Mouse (Mus musculus): Measurements from ENCODE around the gene Hoxc13.

DNA sequence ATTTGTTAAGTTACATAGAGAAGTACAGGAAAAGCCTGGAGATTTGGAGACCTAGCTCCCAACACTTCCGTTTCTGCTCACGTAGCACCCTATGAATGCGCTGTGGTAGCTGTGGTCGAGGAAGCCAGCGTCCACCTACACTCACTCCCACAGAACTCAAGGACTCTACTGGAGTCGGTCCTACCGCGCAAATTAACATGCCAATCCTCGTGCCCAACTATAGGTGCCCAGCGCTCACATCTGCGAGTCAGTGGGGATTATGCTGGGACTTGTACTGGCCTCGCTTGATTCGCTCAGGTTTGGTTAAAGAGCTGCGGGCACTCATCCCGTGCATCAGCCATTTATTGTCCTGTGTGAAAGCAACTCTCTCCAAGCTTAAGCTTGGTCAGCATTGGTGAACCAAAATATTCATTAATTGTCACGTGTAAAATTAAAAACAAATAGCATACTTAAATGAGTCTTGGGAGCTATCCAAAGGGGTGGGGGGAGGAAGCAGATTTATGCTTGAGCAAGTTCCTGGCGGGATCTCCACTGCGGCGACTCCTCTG is 7.8 kb upstream of the Hoxc13 start:
- TF ChIP-seq FLI1 (IDR thresholded peaks at IDR 0.05; ENCODE audit: low read length) (no peak), GATA1 (IDR thresholded peaks at IDR 0.05; ENCODE audit: borderline replicate concordance, low read length) (no peak)

Data from megakaryocyte, embryonic 14.5 days (primary cell).